Mouse (Mus musculus) adrenal gland, adult 8-10 months (tissue): ENCODE results near the gene Cnnm4. TPM values are rescaled to one million over a fixed set of nuclear protein-coding genes. Genes with fewer than 3 reads are reported as not detected.
A peak's percentile ranks its signal among the peaks of the same experiment; 100 is the strongest.

Experiments used
- DNase-seq: peaks from one replicate; pipeline ENCODE4 v3.0.0; 2022
- total RNA-seq, 4 experiments: library from RNA; stranded (reverse); gene quantifications; 2 replicates each; pipeline ENCODE4 v1.2.4; 2022

The Cnnm4 gene
- 1 to 10 TPM; 4.1 to 6.2 (median 5.1) TPM for total RNA-seq

GRCm38 (mm10) chr1:36471181-36472105 lies at the start of gene Cnnm4:
Cnnm4 (plus strand) TSS chr1:36471620.
- peak; percentile 80 for DNase-seq

GRCm38 (mm10) chr1:36429511-36429910 lies 41.9 kb upstream of the Cnnm4 start:
- DNase-seq, result no peak

- no peak for DNase-seq
Observed at GRCm38 (mm10) chr1:36432999-36433398, 38.4 kb upstream of the Cnnm4 start.

- no peak for DNase-seq
Observed at GRCm38 (mm10) chr1:36433616-36434015, 37.8 kb upstream of the Cnnm4 start.

- DNase-seq, result no peak
Observed at GRCm38 (mm10) chr1:36435071-36435470, 36.3 kb upstream of the Cnnm4 start.

- no peak for DNase-seq
Observed at GRCm38 (mm10) chr1:36436515-36436914, 34.9 kb upstream of the Cnnm4 start.

GRCm38 (mm10) chr1:36437223-36437622 lies 34.2 kb upstream of the Cnnm4 start:
- DNase-seq, result no peak

GRCm38 (mm10) chr1:36441101-36441500 lies 30.3 kb upstream of the Cnnm4 start:
- DNase-seq, result peak; percentile 17

GRCm38 (mm10) chr1:36444471-36445464 lies 26.7 kb upstream of the Cnnm4 start, which contains the start of gene Lman2l:
Lman2l (minus strand) TSS chr1:36445271.
- DNase-seq, result peak; percentile 96

- no peak for DNase-seq
Observed at GRCm38 (mm10) chr1:36445508-36445907, 25.9 kb upstream of the Cnnm4 start.

GRCm38 (mm10) chr1:36446106-36446824 lies 25.2 kb upstream of the Cnnm4 start:
- DNase-seq, result no peak

- DNase-seq, result no peak
Observed at GRCm38 (mm10) chr1:36446841-36447240, 24.6 kb upstream of the Cnnm4 start.

GRCm38 (mm10) chr1:36454055-36454815 lies 17.2 kb upstream of the Cnnm4 start:
- DNase-seq, result no peak

- no peak for DNase-seq
Observed at GRCm38 (mm10) chr1:36457388-36458014, 13.9 kb upstream of the Cnnm4 start.

GRCm38 (mm10) chr1:36458169-36458568 lies 13.3 kb upstream of the Cnnm4 start:
- no peak for DNase-seq

GRCm38 (mm10) chr1:36461829-36462228 lies 9.6 kb upstream of the Cnnm4 start:
- no peak for DNase-seq

GRCm38 (mm10) chr1:36465641-36466160 lies 5.7 kb upstream of the Cnnm4 start:
- DNase-seq, result no peak

GRCm38 (mm10) chr1:36467446-36467845 lies 4.0 kb upstream of the Cnnm4 start:
- DNase-seq, result no peak

- no peak for DNase-seq
Observed at GRCm38 (mm10) chr1:36469811-36470444, 1.5 kb upstream of the Cnnm4 start.

GRCm38 (mm10) chr1:36472106-36472440 lies 653 bp downstream of the Cnnm4 start:
- DNase-seq, result no peak
